In genomic region chr7:30954971-30955520, GRCm38 (mm10) we compare ENCODE assay signal across 9 mouse cellular contexts. TPM values are rescaled to one million over a fixed set of nuclear protein-coding genes. Genes with fewer than 3 reads are reported as not detected.
DNase-seq lines count a peak whose midpoint lies in the region; ATAC-seq and TF ChIP-seq lines count a peak whose summit lies in the region.
"Had no signal": no experiment of that assay in that cellular context is flagged by ENCODE, and none has a peak within 500 bp of the region (broad histone marks: within the 10 kb centered on the region; RNA-seq: fewer than 3 reads in every experiment).

No protein-coding gene starts in this region.

- peak; percentile 92 for DNase-seq in heart, adult 11 months
- DNase-seq in heart, postnatal 25 days (ENCODE audit: low spot score): no peak
- no peak for DNase-seq in liver, embryonic 13.5 days
- DNase-seq in embryo, embryonic 10 days (ENCODE audit: low spot score): no peak
- DNase-seq in spleen, postnatal 4 days (ENCODE audit: low spot score in 2 of 2): no peak
- no peak for DNase-seq in thymus, postnatal 0 days (ENCODE audit: low spot score)

- peaks cover 70% of the 10 kb centered on the region for H3K4me1 ChIP-seq in E14TG2a.4 (replicated peaks; ENCODE audit: low read depth, low read length)
- H3K4me1 ChIP-seq in forebrain, embryonic 15.5 days: peaks cover 28% of the 10 kb centered on the region
- peaks cover 36% of the 10 kb centered on the region for H3K4me1 ChIP-seq in liver, embryonic 13.5 days (replicated peaks)

- no peak for TF ChIP-seq CTCF in E14TG2a.4 (conservative IDR thresholded peaks at IDR 0.05; ENCODE audit: low read length)

- WGBS in forebrain, embryonic 15.5 days: 83% methylated on average over 12 of the region's 12 CpGs
- 87% methylated on average over 12 of the region's 12 CpGs for WGBS in liver, embryonic 13.5 days (ENCODE audit: insufficient replicate concordance)

- no peak overlapping the region for H3K27ac ChIP-seq in forebrain, embryonic 15.5 days (replicated peaks)
- peak overlapping the region; percentile 92 for H3K27ac ChIP-seq in liver, embryonic 13.5 days

- peak overlapping the region; percentile 87 for H3K4me3 ChIP-seq in E14TG2a.4 (replicated peaks; ENCODE audit: low read length)
- H3K4me3 ChIP-seq in forebrain, embryonic 15.5 days: peak overlapping the region; percentile 96
- peak overlapping the region; percentile 95 for H3K4me3 ChIP-seq in liver, embryonic 13.5 days (replicated peaks)

- H3K9me3 ChIP-seq in E14TG2a.4 (ENCODE audit: low read length): no peaks in the 10 kb centered on the region
- H3K9me3 ChIP-seq in forebrain, embryonic 15.5 days: no peaks in the 10 kb centered on the region
- no peaks in the 10 kb centered on the region for H3K9me3 ChIP-seq in liver, embryonic 13.5 days (replicated peaks)

- H3K27me3 ChIP-seq in E14TG2a.4 (ENCODE audit: insufficient read depth, low read length): no peaks in the 10 kb centered on the region
- no peaks in the 10 kb centered on the region for H3K27me3 ChIP-seq in forebrain, embryonic 15.5 days
- no peaks in the 10 kb centered on the region for H3K27me3 ChIP-seq in liver, embryonic 13.5 days

- H3K4me2 ChIP-seq in forebrain, embryonic 15.5 days (replicated peaks): peak overlapping the region; percentile 81
- H3K4me2 ChIP-seq in liver, embryonic 13.5 days: peak overlapping the region; percentile 88

- peaks cover 74% of the 10 kb centered on the region for H3K36me3 ChIP-seq in E14TG2a.4 (ENCODE audit: insufficient read depth, low read length)
- H3K36me3 ChIP-seq in forebrain, embryonic 15.5 days: peaks cover 46% of the 10 kb centered on the region
- H3K36me3 ChIP-seq in liver, embryonic 13.5 days: peaks cover 66% of the 10 kb centered on the region

- no peak for ATAC-seq in forebrain, embryonic 15.5 days (replicated peaks)
- ATAC-seq in liver, embryonic 13.5 days (ENCODE audit: low read depth): no peak

- intact Hi-C loops in heart, postnatal 25 days (cut with DNase I): loop anchor here (10.0 kb wide), 1 partner anchor 370 kb away; the partner anchor contains the start of gene Kmt2b

- no peak overlapping the region for H3K9ac ChIP-seq in forebrain, embryonic 15.5 days (replicated peaks)
- peak overlapping the region; percentile 99 for H3K9ac ChIP-seq in liver, embryonic 13.5 days

RNA-seq across cellular contexts. Expression of gene Usf2, which starts 1.6 kb away (rescaled TPM):
- 100 to 1,000 TPM; 103 to 121 TPM for total RNA-seq in heart, postnatal 25 days (2021)
- 24.8 and 28.9 TPM in 2 replicates for polyA plus RNA-seq in forebrain, embryonic 15.5 days (2015; fragmentation: Nextera tagmentation; extraction: Ambion mirVana)
- polyA plus RNA-seq in liver, embryonic 13.5 days (2015; fragmentation: Nextera tagmentation; extraction: Ambion mirVana): 9.7 and 10.4 TPM in 2 replicates
- 20.7 and 23.6 TPM in 2 replicates for polyA plus RNA-seq in thymus, postnatal 0 days (2015; fragmentation: Nextera tagmentation; extraction: Ambion mirVana)

RNA-seq across cellular contexts. Expression of gene Hamp, which starts 11.2 kb away (rescaled TPM):
- 10 to 100 TPM; 16.8 to 34.4 TPM for total RNA-seq in heart, postnatal 25 days (2021)
- polyA plus RNA-seq in forebrain, embryonic 15.5 days (2015; fragmentation: Nextera tagmentation; extraction: Ambion mirVana): not detected in 2 replicates
- polyA plus RNA-seq in liver, embryonic 13.5 days (2015; fragmentation: Nextera tagmentation; extraction: Ambion mirVana): 2.0 and 3.7 TPM in 2 replicates
- polyA plus RNA-seq in thymus, postnatal 0 days (2015; fragmentation: Nextera tagmentation; extraction: Ambion mirVana): 2.4 and 2.9 TPM in 2 replicates
- polyA plus RNA-seq: spleen, adult 2 months had no signal

RNA-seq across cellular contexts. Expression of gene Lsr, which starts 18.2 kb away (rescaled TPM):
- 1 to 10 TPM; 4.3 to 5.6 TPM for total RNA-seq in heart, postnatal 25 days (2021)
- 16.0 and 20.0 TPM in 2 replicates for polyA plus RNA-seq in forebrain, embryonic 15.5 days (2015; fragmentation: Nextera tagmentation; extraction: Ambion mirVana)
- polyA plus RNA-seq in liver, embryonic 13.5 days (2015; fragmentation: Nextera tagmentation; extraction: Ambion mirVana): 20.9 and 22.3 TPM in 2 replicates
- polyA plus RNA-seq in thymus, postnatal 0 days (2015; fragmentation: Nextera tagmentation; extraction: Ambion mirVana): 12.7 and 13.8 TPM in 2 replicates

RNA-seq across cellular contexts. Expression of gene Fam187b, which starts 18.5 kb away (rescaled TPM):
- under 1 TPM in 1 of 2 experiments, not detected in 1; 0.29 TPM for total RNA-seq in heart, postnatal 25 days (2021)
- polyA plus RNA-seq in forebrain, embryonic 15.5 days (2015; fragmentation: Nextera tagmentation; extraction: Ambion mirVana): 0.34 and 0.62 TPM in 2 replicates
- polyA plus RNA-seq in liver, embryonic 13.5 days (2015; fragmentation: Nextera tagmentation; extraction: Ambion mirVana): 2.1 TPM in 2 replicates
- polyA plus RNA-seq in thymus, postnatal 0 days (2015; fragmentation: Nextera tagmentation; extraction: Ambion mirVana): 1.3 and 1.6 TPM in 2 replicates

RNA-seq across cellular contexts. Expression of gene Hamp2, which starts 30.6 kb away (rescaled TPM):
- 1 to 10 TPM; 6.5 to 9.5 TPM for total RNA-seq in heart, postnatal 25 days (2021)
- polyA plus RNA-seq in forebrain, embryonic 15.5 days (2015; fragmentation: Nextera tagmentation; extraction: Ambion mirVana): not detected in 2 replicates
- not detected in 2 replicates for polyA plus RNA-seq in liver, embryonic 13.5 days (2015; fragmentation: Nextera tagmentation; extraction: Ambion mirVana)
- polyA plus RNA-seq in thymus, postnatal 0 days (2015; fragmentation: Nextera tagmentation; extraction: Ambion mirVana): 2.1 TPM in 2 replicates
